Mouse (Mus musculus): ENCODE measurements around the gene Hyou1. TPM values are rescaled to one million over a fixed set of nuclear protein-coding genes. Genes with fewer than 3 reads are reported as not detected.

The Hyou1 gene
- polyA plus RNA-seq, 1 experiment from 2014 or later: 18.5 TPM

DNA sequence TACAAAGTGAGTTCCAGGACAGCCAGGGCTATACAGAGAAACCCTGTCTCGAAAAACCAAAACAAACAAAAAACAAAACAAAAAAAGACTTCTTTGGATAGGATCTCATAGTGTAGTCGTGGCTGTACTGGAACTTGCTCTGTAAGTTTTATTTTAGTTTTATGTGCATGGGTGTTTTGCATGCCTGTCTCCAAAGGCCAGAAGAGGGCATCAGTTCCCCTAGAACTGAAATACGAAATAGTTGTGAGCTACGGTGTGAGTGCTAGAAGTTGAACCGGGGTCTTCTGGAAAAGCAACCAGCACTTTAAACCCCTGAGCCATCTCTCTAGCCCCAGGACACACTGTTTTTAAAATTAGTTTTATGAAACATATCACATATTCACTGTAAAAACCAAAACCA is 40.7 kb upstream of the Hyou1 start:
- Histone ChIP-seq H3K4me1 (replicated peaks; ENCODE audit: control insufficient read depth, insufficient read depth) (0 out of 2 replicates have a peak, but pooled peaks cover 2% of the 10 kb centered on the region), H3K4me2 (replicated peaks; ENCODE audit: low read depth) (no peak overlapping the region), H3K27ac (replicated peaks) (no peak overlapping the region), H3K27me3 (ENCODE audit: control insufficient read depth, insufficient read depth, low read length) (no peaks in the 10 kb centered on the region), H3K9ac (ENCODE audit: low read length) (no peak overlapping the region), H3K9me3 (ENCODE audit: control insufficient read depth, low read length) (no peaks in the 10 kb centered on the region), H3K4me3 (ENCODE audit: low read depth, low read length) (no peak overlapping the region), H3K36me3 (ENCODE audit: control insufficient read depth, insufficient read depth, low read length) (peaks cover 11% of the 10 kb centered on the region; the same call in 1 of the 2 replicates)
- ATAC-seq (ENCODE audit: low FRiP score, low TSS enrichment) (no peak), DNase-seq (ENCODE audit: low spot score) (no peak)
- WGBS: 76% methylated on average over 5 of the region's 5 CpGs
- no peak for TF ChIP-seq EP300 (optimal IDR thresholded peaks at IDR 0.05)
- TF ChIP-seq CTCF (IDR thresholded peaks at IDR 0.05; ENCODE audit: low read depth): peak; percentile 40

DNA sequence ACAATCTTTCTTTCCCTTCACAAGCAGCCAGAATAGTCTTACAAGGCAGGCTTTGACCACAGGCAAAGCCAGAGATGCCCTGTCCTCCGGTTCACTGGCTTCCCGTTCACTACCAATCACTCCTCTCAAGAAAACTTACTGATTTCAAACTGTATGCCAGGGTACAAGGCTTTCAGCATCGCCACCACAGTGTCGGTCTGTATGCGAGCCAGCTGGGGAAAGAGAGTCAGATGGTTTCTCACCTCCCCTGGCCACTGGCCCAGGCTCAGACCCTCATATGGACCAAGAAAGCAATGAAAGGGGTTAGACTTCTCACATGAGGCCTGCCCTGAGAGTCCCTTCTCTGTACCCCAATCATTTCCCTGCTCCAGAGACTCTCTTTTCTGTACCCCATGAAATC is 37.8 kb upstream of the Hyou1 start:
- H3K27me3 ChIP-seq (ENCODE audit: control insufficient read depth, insufficient read depth, low read length): no peaks in the 10 kb centered on the region
- ATAC-seq (ENCODE audit: low FRiP score, low TSS enrichment): no peak
- H3K4me3 ChIP-seq (ENCODE audit: low read depth, low read length): no peak overlapping the region
- no peaks in the 10 kb centered on the region for H3K9me3 ChIP-seq (ENCODE audit: control insufficient read depth, low read length)
- peaks cover 11% of the 10 kb centered on the region; the same call in 1 of the 2 replicates for H3K36me3 ChIP-seq (ENCODE audit: control insufficient read depth, insufficient read depth, low read length)
- 90% methylated on average over 5 of the region's 5 CpGs for WGBS
- no peak for DNase-seq (ENCODE audit: low spot score)
- TF ChIP-seq CTCF (IDR thresholded peaks at IDR 0.05; ENCODE audit: low read depth) (no peak), EP300 (optimal IDR thresholded peaks at IDR 0.05) (no peak)
- H3K4me1 ChIP-seq (replicated peaks; ENCODE audit: control insufficient read depth, insufficient read depth): 0 out of 2 replicates have a peak, but pooled peaks cover 2% of the 10 kb centered on the region
- H3K4me2 ChIP-seq (replicated peaks; ENCODE audit: low read depth): no peak overlapping the region
- H3K27ac ChIP-seq (replicated peaks): no peak overlapping the region
- no peak overlapping the region for H3K9ac ChIP-seq (ENCODE audit: low read length)

DNA sequence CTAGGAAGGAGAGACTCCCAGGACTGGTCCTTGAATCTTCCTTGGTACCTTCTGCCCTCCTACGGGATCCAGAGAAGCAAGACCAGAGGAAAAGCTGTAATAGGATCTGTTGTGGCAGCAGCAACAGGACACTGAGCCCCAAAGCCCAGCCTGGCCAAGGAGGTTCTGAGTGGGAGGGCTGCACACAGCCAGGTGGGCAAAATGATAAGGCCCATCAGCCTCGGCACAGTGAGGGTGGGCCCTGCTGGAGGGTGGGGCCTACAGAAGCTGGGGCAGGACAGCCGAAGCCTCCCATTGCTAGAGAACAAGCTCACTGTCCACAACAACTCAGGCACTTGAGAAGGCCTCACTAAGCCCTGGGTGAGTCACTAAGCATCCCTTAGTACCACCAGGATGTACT is 37.1 kb upstream of the Hyou1 start:
- Histone ChIP-seq H3K4me3 (ENCODE audit: low read depth, low read length) (no peak overlapping the region), H3K9me3 (ENCODE audit: control insufficient read depth, low read length) (no peaks in the 10 kb centered on the region), H3K9ac (ENCODE audit: low read length) (peak overlapping the region; percentile 27; the same call in 1 of the 2 replicates), H3K4me1 (replicated peaks; ENCODE audit: control insufficient read depth, insufficient read depth) (0 out of 2 replicates have a peak, but pooled peaks cover 2% of the 10 kb centered on the region), H3K36me3 (ENCODE audit: control insufficient read depth, insufficient read depth, low read length) (peaks cover 11% of the 10 kb centered on the region; the same call in 1 of the 2 replicates), H3K27me3 (ENCODE audit: control insufficient read depth, insufficient read depth, low read length) (no peaks in the 10 kb centered on the region), H3K4me2 (replicated peaks; ENCODE audit: low read depth) (no peak overlapping the region), H3K27ac (replicated peaks) (peak overlapping the region; percentile 98)
- no peak for ATAC-seq (ENCODE audit: low FRiP score, low TSS enrichment)
- 73% methylated on average over 3 of the region's 3 CpGs for WGBS
- DNase-seq (ENCODE audit: low spot score): no peak
- no peak for TF ChIP-seq EP300 (optimal IDR thresholded peaks at IDR 0.05)
- TF ChIP-seq CTCF (IDR thresholded peaks at IDR 0.05; ENCODE audit: low read depth): no peak

GRCm38 (mm10) chr9:44342605-44343004 is 36.7 kb upstream of the Hyou1 start:
- WGBS: 50% methylated on average over 1 of the region's 1 CpGs

DNA sequence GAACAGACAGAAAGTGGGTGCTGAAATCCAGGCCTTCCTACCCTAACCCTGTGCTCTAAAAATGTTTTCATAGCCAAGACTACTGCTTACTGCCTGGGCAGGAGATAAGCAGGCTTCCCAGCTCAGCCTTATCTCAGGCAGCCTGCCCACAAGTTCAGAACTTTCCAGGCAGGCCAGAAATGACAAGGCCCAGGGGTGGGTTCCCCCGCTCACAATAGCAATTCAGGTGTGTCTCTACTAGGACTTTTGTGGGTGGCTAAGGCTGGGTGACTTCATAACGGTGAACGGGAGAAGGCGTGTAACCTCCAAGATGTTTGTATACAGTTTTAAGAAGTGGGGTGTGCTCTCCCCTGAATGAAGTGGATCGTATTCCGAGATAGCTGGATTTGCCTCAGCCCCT is 36.0 kb upstream of the Hyou1 start:
- 3% methylated on average over 6 of the region's 6 CpGs for WGBS
- TF ChIP-seq CTCF (IDR thresholded peaks at IDR 0.05; ENCODE audit: low read depth) (no peak), EP300 (optimal IDR thresholded peaks at IDR 0.05) (no peak)
- Histone ChIP-seq H3K9me3 (ENCODE audit: control insufficient read depth, low read length) (no peaks in the 10 kb centered on the region), H3K27me3 (ENCODE audit: control insufficient read depth, insufficient read depth, low read length) (no peaks in the 10 kb centered on the region), H3K9ac (ENCODE audit: low read length) (peak overlapping the region; percentile 86), H3K4me3 (ENCODE audit: low read depth, low read length) (peak overlapping the region; percentile 83), H3K27ac (replicated peaks) (peak overlapping the region; percentile 98), H3K4me1 (replicated peaks; ENCODE audit: control insufficient read depth, insufficient read depth) (0 out of 2 replicates have a peak, but pooled peaks cover 2% of the 10 kb centered on the region), H3K4me2 (replicated peaks; ENCODE audit: low read depth) (peak overlapping the region; percentile 80), H3K36me3 (ENCODE audit: control insufficient read depth, insufficient read depth, low read length) (peaks cover 12% of the 10 kb centered on the region)
- peak; percentile 21 for ATAC-seq (ENCODE audit: low FRiP score, low TSS enrichment)
- peak; percentile 63 for DNase-seq (ENCODE audit: low spot score)

More at GRCm38 (mm10) chr9:44342605-44343004, 36.7 kb upstream of the Hyou1 start:
- peak overlapping the region; percentile 98; the same call in 1 of the 2 replicates for H3K27ac ChIP-seq (replicated peaks)
- no peak for TF ChIP-seq CTCF (IDR thresholded peaks at IDR 0.05; ENCODE audit: low read depth)
- TF ChIP-seq EP300 (optimal IDR thresholded peaks at IDR 0.05): no peak
- H3K9me3 ChIP-seq (ENCODE audit: control insufficient read depth, low read length): no peaks in the 10 kb centered on the region
- no peak for ATAC-seq (ENCODE audit: low FRiP score, low TSS enrichment)
- 0 out of 2 replicates have a peak, but pooled peaks cover 2% of the 10 kb centered on the region for H3K4me1 ChIP-seq (replicated peaks; ENCODE audit: control insufficient read depth, insufficient read depth)
- no peak overlapping the region for H3K9ac ChIP-seq (ENCODE audit: low read length)
- H3K4me3 ChIP-seq (ENCODE audit: low read depth, low read length): no peak overlapping the region
- H3K36me3 ChIP-seq (ENCODE audit: control insufficient read depth, insufficient read depth, low read length): peaks cover 11% of the 10 kb centered on the region; the same call in 1 of the 2 replicates
- no peak for DNase-seq (ENCODE audit: low spot score)
- H3K4me2 ChIP-seq (replicated peaks; ENCODE audit: low read depth): peak overlapping the region; percentile 80; the same call in 1 of the 2 replicates
- H3K27me3 ChIP-seq (ENCODE audit: control insufficient read depth, insufficient read depth, low read length): no peaks in the 10 kb centered on the region

DNA sequence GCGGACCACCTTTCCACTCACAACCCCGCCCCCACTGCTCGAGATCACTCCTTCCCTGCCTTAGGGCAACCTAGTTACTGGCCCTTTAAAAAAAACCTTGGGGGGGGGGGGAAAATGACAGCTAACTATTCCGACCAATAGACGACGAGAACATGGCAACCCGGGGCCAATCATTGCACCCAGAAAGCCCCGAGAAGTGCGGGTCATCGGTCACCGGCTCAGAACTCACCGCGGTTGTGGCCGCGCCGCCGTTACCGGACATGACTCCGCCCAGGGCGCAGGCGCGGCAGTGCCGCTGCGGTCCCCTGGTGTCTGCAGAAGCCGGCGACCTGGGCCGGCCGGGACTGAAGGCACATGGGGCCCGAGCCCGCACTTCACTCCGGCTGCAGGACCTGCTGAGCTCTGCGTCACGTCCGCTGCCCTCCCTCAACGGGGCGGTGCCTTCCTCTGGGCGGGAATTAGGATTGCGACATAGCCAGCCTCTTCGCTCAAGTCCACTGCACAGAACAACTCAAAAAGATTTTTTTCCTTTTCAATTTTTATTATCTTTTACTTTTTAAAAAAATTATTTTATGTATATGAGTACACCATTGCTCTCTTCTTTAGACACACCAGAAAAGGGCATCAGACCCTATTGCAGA is 35.4 kb upstream of the Hyou1 start, which contains the start of gene Hmbs:
Hmbs (minus strand) TSS at position 448 of the 641 bp plus-strand sequence.
- Histone ChIP-seq H3K27me3 (ENCODE audit: control insufficient read depth, insufficient read depth, low read length) (no peaks in the 10 kb centered on the region), H3K36me3 (ENCODE audit: control insufficient read depth, insufficient read depth, low read length) (peaks cover 15% of the 10 kb centered on the region), H3K4me2 (replicated peaks; ENCODE audit: low read depth) (peak within 1 kb of the TSS; percentile 80), H3K9ac (ENCODE audit: low read length) (peak within 1 kb of the TSS; percentile 86), H3K4me1 (replicated peaks; ENCODE audit: control insufficient read depth, insufficient read depth) (0 out of 2 replicates have a peak, but pooled peaks cover 2% of the 10 kb centered on the region), H3K9me3 (ENCODE audit: control insufficient read depth, low read length) (no peaks in the 10 kb centered on the region), H3K4me3 (ENCODE audit: low read depth, low read length) (peak within 1 kb of the TSS; percentile 83), H3K27ac (replicated peaks) (peak within 1 kb of the TSS; percentile 98)
- ATAC-seq (ENCODE audit: low FRiP score, low TSS enrichment) (peak; percentile 93), DNase-seq (ENCODE audit: low spot score) (peak; percentile 95)
- TF ChIP-seq CTCF (IDR thresholded peaks at IDR 0.05; ENCODE audit: low read depth): 0 out of 2 replicates have a peak, but pooled peaks have one; percentile 5
- TF ChIP-seq EP300 (optimal IDR thresholded peaks at IDR 0.05): peak; percentile 65
- under 1% methylated on average over 39 of the region's 39 CpGs for WGBS

All from stomach, postnatal 0 days (tissue).